Mouse (Mus musculus): Measurements from ENCODE around the gene Gm20388. TPM values are rescaled to one million over a fixed set of nuclear protein-coding genes. Genes with fewer than 3 reads are reported as not detected.

The Gm20388 gene
- polyA plus RNA-seq, 1 experiment = not detected

GRCm38 (mm10) chr8:121643384-121643783 lies 1732.7 kb downstream of the Gm20388 start:
- Histone ChIP-seq H3K4me3 (ENCODE audit: insufficient read depth, low read depth, low read length) (peak overlapping the region; percentile 9; the same call in 1 of the 2 replicates), H3K27ac (ENCODE audit: insufficient read depth, low read depth, low read length) (0 out of 2 replicates have a peak overlapping the region, but pooled peaks have one; percentile 1), H3K4me1 (ENCODE audit: control insufficient read depth, insufficient read depth, low read length) (peaks cover 74% of the 10 kb centered on the region)
- WGBS = 3% methylated on average over 11 of the region's 11 CpGs
- no peak for TF ChIP-seq POLR2A (IDR thresholded peaks at IDR 0.05; ENCODE audit: insufficient read depth, low read depth, low read length)
- no peak for TF ChIP-seq CTCF (IDR thresholded peaks at IDR 0.05; ENCODE audit: insufficient read depth, low read depth, low read length)

- H3K4me3 ChIP-seq (ENCODE audit: insufficient read depth, low read depth, low read length) = peak overlapping the region; percentile 3; the same call in 1 of the 2 replicates
- H3K4me1 ChIP-seq (ENCODE audit: control insufficient read depth, insufficient read depth, low read length) = peaks cover 66% of the 10 kb centered on the region
- WGBS = 28% methylated on average over 12 of the region's 12 CpGs
- TF ChIP-seq CTCF (IDR thresholded peaks at IDR 0.05; ENCODE audit: insufficient read depth, low read depth, low read length) = no peak
- no peak for TF ChIP-seq POLR2A (IDR thresholded peaks at IDR 0.05; ENCODE audit: insufficient read depth, low read depth, low read length)
- H3K27ac ChIP-seq (ENCODE audit: insufficient read depth, low read depth, low read length) = no peak overlapping the region
These were observed 1737.0 kb downstream of the Gm20388 start for GRCm38 (mm10) chr8:121647511-121648215.

- Histone ChIP-seq H3K4me1 (ENCODE audit: control insufficient read depth, insufficient read depth, low read length) (peaks cover 58% of the 10 kb centered on the region), H3K27ac (ENCODE audit: insufficient read depth, low read depth, low read length) (no peak overlapping the region), H3K4me3 (ENCODE audit: insufficient read depth, low read depth, low read length) (peak overlapping the region; percentile 37)
- 14% methylated on average over 16 of the region's 16 CpGs for WGBS
- TF ChIP-seq CTCF (IDR thresholded peaks at IDR 0.05; ENCODE audit: insufficient read depth, low read depth, low read length) (no peak), POLR2A (IDR thresholded peaks at IDR 0.05; ENCODE audit: insufficient read depth, low read depth, low read length) (no peak)
These were observed 1737.8 kb downstream of the Gm20388 start for GRCm38 (mm10) chr8:121648451-121648850.

- TF ChIP-seq CTCF (IDR thresholded peaks at IDR 0.05; ENCODE audit: insufficient read depth, low read depth, low read length) (no peak), POLR2A (IDR thresholded peaks at IDR 0.05; ENCODE audit: insufficient read depth, low read depth, low read length) (no peak)
- Histone ChIP-seq H3K4me1 (ENCODE audit: control insufficient read depth, insufficient read depth, low read length) (peaks cover 57% of the 10 kb centered on the region), H3K4me3 (ENCODE audit: insufficient read depth, low read depth, low read length) (peak overlapping the region; percentile 79), H3K27ac (ENCODE audit: insufficient read depth, low read depth, low read length) (no peak overlapping the region)
- 16% methylated on average over 5 of the region's 5 CpGs for WGBS
These were observed 1738.8 kb downstream of the Gm20388 start for GRCm38 (mm10) chr8:121649423-121649822.

GRCm38 (mm10) chr8:121649904-121650303 lies 1739.3 kb downstream of the Gm20388 start:
- 7% methylated on average over 10 of the region's 10 CpGs for WGBS
- H3K4me3 ChIP-seq (ENCODE audit: insufficient read depth, low read depth, low read length) = peak overlapping the region; percentile 79
- H3K27ac ChIP-seq (ENCODE audit: insufficient read depth, low read depth, low read length) = peak overlapping the region; percentile 19; the same call in 1 of the 2 replicates
- TF ChIP-seq POLR2A (IDR thresholded peaks at IDR 0.05; ENCODE audit: insufficient read depth, low read depth, low read length) (no peak), CTCF (IDR thresholded peaks at IDR 0.05; ENCODE audit: insufficient read depth, low read depth, low read length) (no peak)
- peaks cover 57% of the 10 kb centered on the region for H3K4me1 ChIP-seq (ENCODE audit: control insufficient read depth, insufficient read depth, low read length)

- TF ChIP-seq POLR2A (IDR thresholded peaks at IDR 0.05; ENCODE audit: insufficient read depth, low read depth, low read length) = no peak
- TF ChIP-seq CTCF (IDR thresholded peaks at IDR 0.05; ENCODE audit: insufficient read depth, low read depth, low read length) = no peak
- H3K27ac ChIP-seq (ENCODE audit: insufficient read depth, low read depth, low read length) = peak overlapping the region; percentile 78
- 10% methylated on average over 20 of the region's 20 CpGs for WGBS
- peaks cover 56% of the 10 kb centered on the region for H3K4me1 ChIP-seq (ENCODE audit: control insufficient read depth, insufficient read depth, low read length)
- H3K4me3 ChIP-seq (ENCODE audit: insufficient read depth, low read depth, low read length) = peak overlapping the region; percentile 79
These were observed 1740.0 kb downstream of the Gm20388 start for GRCm38 (mm10) chr8:121650389-121651307.

- Histone ChIP-seq H3K4me1 (ENCODE audit: control insufficient read depth, insufficient read depth, low read length) (peaks cover 52% of the 10 kb centered on the region), H3K27ac (ENCODE audit: insufficient read depth, low read depth, low read length) (peak overlapping the region; percentile 78), H3K4me3 (ENCODE audit: insufficient read depth, low read depth, low read length) (peak overlapping the region; percentile 79)
- 3% methylated on average over 47 of the region's 47 CpGs for WGBS
- TF ChIP-seq CTCF (IDR thresholded peaks at IDR 0.05; ENCODE audit: insufficient read depth, low read depth, low read length) (no peak), POLR2A (IDR thresholded peaks at IDR 0.05; ENCODE audit: insufficient read depth, low read depth, low read length) (no peak)
These were observed 1740.8 kb downstream of the Gm20388 start for GRCm38 (mm10) chr8:121651308-121651873.

- 8% methylated on average over 56 of the region's 56 CpGs for WGBS
- TF ChIP-seq POLR2A (IDR thresholded peaks at IDR 0.05; ENCODE audit: insufficient read depth, low read depth, low read length) (no peak), CTCF (IDR thresholded peaks at IDR 0.05; ENCODE audit: insufficient read depth, low read depth, low read length) (no peak)
- peak overlapping the region; percentile 79 for H3K4me3 ChIP-seq (ENCODE audit: insufficient read depth, low read depth, low read length)
- peaks cover 51% of the 10 kb centered on the region for H3K4me1 ChIP-seq (ENCODE audit: control insufficient read depth, insufficient read depth, low read length)
- peak overlapping the region; percentile 78 for H3K27ac ChIP-seq (ENCODE audit: insufficient read depth, low read depth, low read length)
These were observed 1741.3 kb downstream of the Gm20388 start for GRCm38 (mm10) chr8:121651874-121652361.

Measured in olfactory bulb, adult 2 months (tissue).